11 mouse cellular contexts compared by ENCODE assay signal in the genomic region with DNA sequence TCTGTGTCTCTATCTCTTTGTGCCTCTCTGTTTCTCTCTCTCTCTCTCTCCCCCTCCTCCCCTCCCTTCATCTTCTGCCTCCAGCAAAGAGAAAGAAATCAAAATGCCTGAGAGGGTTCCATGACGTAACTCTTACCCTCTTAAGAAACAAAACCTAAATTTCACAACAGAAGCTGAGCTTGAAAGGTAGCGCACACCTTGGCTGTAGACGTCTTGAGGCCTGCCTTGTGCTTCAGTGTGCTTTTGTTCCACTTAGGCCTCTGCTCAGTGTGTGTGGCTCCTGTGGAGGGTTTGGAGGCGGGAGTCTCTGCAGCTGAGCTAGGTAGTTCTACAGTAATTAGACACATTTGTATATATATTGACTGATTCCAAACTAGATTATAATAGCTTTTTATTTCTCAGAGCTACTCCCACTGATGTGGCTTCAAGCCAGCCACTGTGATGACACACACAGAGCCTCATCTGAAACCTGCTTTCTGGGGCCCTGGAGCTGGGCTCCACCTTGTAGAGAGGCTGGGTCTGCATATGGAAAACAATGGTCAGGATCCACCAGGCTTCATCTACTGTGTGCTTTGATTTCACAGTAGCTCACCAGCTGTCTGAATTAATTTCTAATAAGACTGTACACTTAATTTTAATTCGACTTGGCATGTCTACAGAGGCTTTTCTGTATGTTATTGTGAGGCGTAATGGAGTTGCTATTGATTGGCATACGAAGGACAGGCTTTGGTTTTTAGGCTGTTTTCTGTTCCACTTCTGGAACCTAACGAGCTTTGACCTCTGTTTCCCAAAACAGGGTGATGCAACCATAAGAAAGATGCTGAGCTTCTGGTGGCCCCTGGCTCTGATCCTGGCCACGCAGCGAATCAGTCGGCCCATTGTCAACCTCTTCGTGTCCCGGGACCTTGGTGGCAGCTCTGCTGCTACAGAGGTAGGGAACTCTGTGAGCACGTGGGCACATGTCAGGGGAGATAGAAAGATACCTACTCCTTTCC.
DNase-seq lines count a peak whose midpoint lies in the region; ATAC-seq and TF ChIP-seq lines count a peak whose summit lies in the region.
"Had no signal": no experiment of that assay in that cellular context is flagged by ENCODE, and none has a peak within 500 bp of the region (broad histone marks: within the 10 kb centered on the region; RNA-seq: fewer than 3 reads in every experiment).

No protein-coding gene starts in this region.

- no peaks in the 10 kb centered on the region for H3K79me2 ChIP-seq in CH12.LX (replicated peaks; ENCODE audit: control insufficient read depth, extremely low read depth, insufficient read depth, poor library complexity, severe bottlenecking)

- in situ Hi-C loops in CH12.LX (cut with MboI; ENCODE audit: low pct_ligation_motif_present, low pct_unique_long_range_greater_than_20kb, low sequenced_read_pairs), result no loop called here

- no peak for TF ChIP-seq EP300 in CH12.LX (IDR thresholded peaks at IDR 0.05; ENCODE audit: low read length)

- H3K4me3 ChIP-seq in left cerebral cortex, adult 2 months, result no peak overlapping the region
- H3K4me3 ChIP-seq in CH12.LX (replicated peaks in 1 of 3; ENCODE audit: low read depth in 2 of 3, low read length in 2 of 3, poor library complexity in 1 of 3), result no peak overlapping the region
- H3K4me3 ChIP-seq in forebrain, embryonic 16.5 days (replicated peaks; ENCODE audit: low read length), result no peak overlapping the region
- H3K4me3 ChIP-seq: megakaryocyte, embryonic 14.5 days had no signal

- peaks cover 0 to 56% of the 10 kb centered on the region in 2 experiments for H3K36me3 ChIP-seq in CH12.LX (replicated peaks in 1 of 2; ENCODE audit: control insufficient read depth in 1 of 2, insufficient read depth in 1 of 2, low read length in 1 of 2)
- H3K36me3 ChIP-seq in forebrain, embryonic 16.5 days (ENCODE audit: control insufficient read depth, insufficient read depth), result peaks cover 13% of the 10 kb centered on the region; the same call in 1 of the 2 replicates

- TF ChIP-seq CTCF in left cerebral cortex, adult 2 months (IDR thresholded peaks at IDR 0.05), result no peak
- TF ChIP-seq CTCF in CH12.LX (conservative IDR thresholded peaks at IDR 0.05 in 1 of 2, IDR thresholded peaks at IDR 0.05 in 1 of 2; ENCODE audit: low read depth in 2 of 2, low read length in 2 of 2), result no peak

- H3K27ac ChIP-seq in left cerebral cortex, adult 2 months, result peak overlapping the region; percentile 75
- peak overlapping the region; percentile 8; the same call in 1 of the 2 replicates for H3K27ac ChIP-seq in CH12.LX (ENCODE audit: insufficient read depth, low read depth)
- H3K27ac ChIP-seq in forebrain, embryonic 16.5 days (ENCODE audit: low read length), result no peak overlapping the region

- no peak overlapping the region for H3K4me2 ChIP-seq in CH12.LX (ENCODE audit: insufficient read depth, low read depth, poor library complexity, severe bottlenecking)
- H3K4me2 ChIP-seq in forebrain, embryonic 16.5 days (ENCODE audit: low read length), result no peak overlapping the region

- whole genome bisulfite sequencing in forebrain, embryonic 16.5 days, result 54% methylated on average over 14 of the region's 14 CpGs

- no peaks in the 10 kb centered on the region for H3K27me3 ChIP-seq in CH12.LX (replicated peaks)
- H3K27me3 ChIP-seq in forebrain, embryonic 16.5 days (replicated peaks; ENCODE audit: control insufficient read depth, insufficient read depth, low read length), result no peaks in the 10 kb centered on the region
- H3K27me3 ChIP-seq: megakaryocyte, embryonic 14.5 days had no signal

- dilution Hi-C loops in CH12.LX (cut with MboI; ENCODE audit: extremely low pct_ligation_motif_present, extremely low pct_unique_long_range_greater_than_20kb, low sequenced_read_pairs), result no loop called here

- peak; percentile 45 to 59 for DNase-seq in left cerebral cortex, adult 2 months (ENCODE audit: extremely low spot score in 1 of 2, low spot score in 2 of 2)
- no peak for DNase-seq in left cerebral cortex, postnatal 4 days
- no peak for DNase-seq in CH12.LX (ENCODE audit: extremely low read depth)
- DNase-seq in retina, embryonic 14.5 days (ENCODE audit: low spot score), result peak; percentile 77
- DNase-seq in thymus, postnatal 36 days, result no peak
- no peak for DNase-seq in thymus, postnatal 10 days (ENCODE audit: low spot score in 2 of 2)
- DNase-seq: gastrocnemius, postnatal 36 days; thymus, postnatal 4 days had no signal

- intact Hi-C loops in left cerebral cortex, adult 2 months (cut with DNase I), result loop anchor here (2.0 to 10.0 kb wide), 2 partner anchors 62 to 90 kb away; no protein-coding TSS in a partner anchor
- intact Hi-C loops in left cerebral cortex, postnatal 4 days (cut with DNase I), result no loop called here

- ATAC-seq in forebrain, embryonic 16.5 days, result peak; percentile 45
- ATAC-seq: hindbrain, embryonic 16.5 days had no signal

- no peak for TF ChIP-seq RAD21 in CH12.LX (IDR thresholded peaks at IDR 0.05; ENCODE audit: low read depth, low read length)

- H3K9me3 ChIP-seq in CH12.LX (replicated peaks; ENCODE audit: low read length), result no peaks in the 10 kb centered on the region
- H3K9me3 ChIP-seq in forebrain, embryonic 16.5 days (ENCODE audit: control insufficient read depth, low read length), result no peaks in the 10 kb centered on the region
- H3K9me3 ChIP-seq: megakaryocyte, embryonic 14.5 days had no signal

- peaks cover 9 to 12% of the 10 kb centered on the region in 2 experiments; a peak in 3 of 4 replicates for H3K4me1 ChIP-seq in CH12.LX (ENCODE audit: control insufficient read depth in 1 of 2, insufficient read depth in 2 of 2)
- peaks cover 4% of the 10 kb centered on the region for H3K4me1 ChIP-seq in forebrain, embryonic 16.5 days (replicated peaks; ENCODE audit: control insufficient read depth, insufficient read depth, low read length)

- no peak overlapping the region for H3K9ac ChIP-seq in CH12.LX (ENCODE audit: insufficient read depth, low read depth)
- H3K9ac ChIP-seq in forebrain, embryonic 16.5 days (replicated peaks; ENCODE audit: low read depth, low read length), result no peak overlapping the region

- TF ChIP-seq POLR2A in CH12.LX (IDR thresholded peaks at IDR 0.05; ENCODE audit: low read depth, low read length), result no peak

TF ChIP-seq in CH12.LX, 34 proteins besides CTCF, POLR2A, EP300 and RAD21:
- TF ChIP-seq USF2 (conservative IDR thresholded peaks at IDR 0.05; ENCODE audit: low read depth, low read length) (no peak), MAFK (IDR thresholded peaks at IDR 0.05; ENCODE audit: insufficient replicate concordance, low read length) (no peak), SIN3A (IDR thresholded peaks at IDR 0.05; ENCODE audit: low read length) (no peak), RCOR1 (conservative IDR thresholded peaks at IDR 0.05; ENCODE audit: low read depth, low read length) (no peak), CHD1 (IDR thresholded peaks at IDR 0.05; ENCODE audit: low read depth, low read length) (no peak), UBTF (IDR thresholded peaks at IDR 0.05; ENCODE audit: low read depth, low read length) (no peak), MAZ (IDR thresholded peaks at IDR 0.05; ENCODE audit: low read depth, low read length) (no peak), E2F4 (IDR thresholded peaks at IDR 0.05; ENCODE audit: insufficient replicate concordance, low read depth, low read length) (no peak), JUND (conservative IDR thresholded peaks at IDR 0.05; ENCODE audit: low read depth, low read length) (no peak), KAT2A (IDR thresholded peaks at IDR 0.05; ENCODE audit: insufficient replicate concordance, low read length) (no peak)

Comparison
In these comparisons a context has a peak if more than half of its experiments do, and no peak if none do; other contexts are left out.
1. DNase-seq: peak in left cerebral cortex, adult 2 months (2 of 2) and retina, embryonic 14.5 days (single experiment); none in left cerebral cortex, postnatal 4 days (single experiment), CH12.LX (single experiment), thymus, postnatal 36 days (0 of 2) and thymus, postnatal 10 days (0 of 2).